Mouse (Mus musculus) MEL (cell line): ENCODE measurements around the gene Ankrd39. TPM values are rescaled to one million over a fixed set of nuclear protein-coding genes. Genes with fewer than 3 reads are reported as not detected.

Experiments used
- DNase-seq: peaks from one replicate; pipeline ENCODE4 v3.0.0; 2011; ENCODE audit warnings: low read depth, low spot score
- H3K27ac ChIP-seq: 2 replicates; pipeline ENCODE4 v1.5.1; 2012; ENCODE audit warnings: low read depth, mild to moderate bottlenecking, control low read depth, low read length, moderate library complexity; ENCODE audit not compliant: control insufficient read depth
- H3K27me3 ChIP-seq, 2 experiments: fragments of 150-350 bp in 1 of 2; sonication (generic) in 1 of 2; 2 replicates each; pipeline ENCODE4 v1.6.1; 2012; ENCODE audit warnings: low read length in 2 of 2, mild to moderate bottlenecking in 2 of 2, improper control_type of control experiment in 1 of 2, moderate library complexity in 1 of 2; ENCODE audit not compliant: insufficient read depth in 2 of 2, control insufficient read depth in 1 of 2
- H3K36me3 ChIP-seq, 2 experiments: 2 replicates each; pipeline ENCODE4 v1.6.1; 2012 to 2014; ENCODE audit warnings: low read length in 2 of 2, improper control_type of control experiment in 1 of 2, inconsistent platforms in 1 of 2, mild to moderate bottlenecking in 1 of 2; ENCODE audit not compliant: insufficient read depth in 2 of 2, control insufficient read depth in 1 of 2
- H3K4me1 ChIP-seq, 2 experiments: fragments of 150-350 bp in 1 of 2; sonication (generic) in 1 of 2; 2 replicates each; pipeline ENCODE4 v1.6.1; 2012; ENCODE audit warnings: low read length in 2 of 2, improper control_type of control experiment in 1 of 2, mild to moderate bottlenecking in 1 of 2; ENCODE audit not compliant: insufficient read depth in 2 of 2, control insufficient read depth in 1 of 2
- H3K4me3 ChIP-seq, 2 experiments: fragments of 150-350 bp in 1 of 2; sonication (generic) in 1 of 2; 2 replicates each; pipeline ENCODE4 v1.5.1; 2012; ENCODE audit warnings: low read depth in 2 of 2, low read length in 2 of 2, mild to moderate bottlenecking in 2 of 2, moderate library complexity in 2 of 2, control low read depth in 1 of 2, improper control_type of control experiment in 1 of 2; ENCODE audit not compliant: control insufficient read depth in 1 of 2, insufficient read depth in 1 of 2
- H3K79me2 ChIP-seq: 2 replicates; pipeline ENCODE4 v1.6.1; 2012; ENCODE audit warnings: mild to moderate bottlenecking, low read length, moderate library complexity; ENCODE audit not compliant: control insufficient read depth, poor library complexity, insufficient read depth
- H3K9ac ChIP-seq: 2 replicates; pipeline ENCODE4 v1.6.1; 2012; ENCODE audit warnings: low read depth, mild to moderate bottlenecking, control low read depth, low read length, moderate library complexity; ENCODE audit not compliant: control insufficient read depth, poor library complexity, severe bottlenecking
- H3K9me3 ChIP-seq: fragments of 150-350 bp; sonication (generic); replicated peaks from 2 replicates; pipeline ENCODE4 v1.6.1; 2012; ENCODE audit warnings: mild to moderate bottlenecking, low read length, improper control_type of control experiment, moderate library complexity; ENCODE audit not compliant: insufficient read depth
- CHD2 ChIP-seq: IDR thresholded peaks from 2 replicates; pipeline ENCODE4 v1.6.1; 2011; ENCODE audit warnings: low read length, improper control_type of control experiment
- CTCF ChIP-seq, 3 experiments: IDR thresholded peaks in 2 of 3; conservative IDR thresholded peaks in 1 of 3; 2 replicates each; pipeline ENCODE4 v1.5.1; 2011 to 2012; ENCODE audit warnings: low read length in 3 of 3, low read depth in 2 of 3, mild to moderate bottlenecking in 2 of 3, improper control_type of control experiment in 1 of 3, inconsistent platforms in 1 of 3, mixed read lengths in 1 of 3, moderate library complexity in 1 of 3; ENCODE audit not compliant: control insufficient read depth in 1 of 3, insufficient read depth in 1 of 3, poor library complexity in 1 of 3, severe bottlenecking in 1 of 3
- EP300 ChIP-seq, 2 experiments: IDR thresholded peaks; 2 replicates each; pipeline ENCODE4 v1.6.1; 2011; ENCODE audit warnings: improper control_type of control experiment in 2 of 2, low read length in 2 of 2, low read depth in 1 of 2, mild to moderate bottlenecking in 1 of 2
- ETS1 ChIP-seq: IDR thresholded peaks from 2 replicates; pipeline ENCODE4 v1.6.1; 2012; ENCODE audit warnings: low read depth, mild to moderate bottlenecking, inconsistent platforms, low read length, improper control_type of control experiment, moderate library complexity
- GATA1 ChIP-seq: IDR thresholded peaks from 2 replicates; pipeline ENCODE4 v1.6.1; 2011; ENCODE audit warnings: low read depth, low read length, improper control_type of control experiment
- HCFC1 ChIP-seq: IDR thresholded peaks from 2 replicates; pipeline ENCODE4 v1.6.1; 2012; ENCODE audit warnings: low read depth, mild to moderate bottlenecking, inconsistent platforms, low read length, improper control_type of control experiment, moderate library complexity
- KAT2A ChIP-seq: conservative IDR thresholded peaks from 2 replicates; pipeline ENCODE4 v1.6.1; 2012; ENCODE audit warnings: low read depth, low read length, improper control_type of control experiment, inconsistent platforms
- MAX ChIP-seq: IDR thresholded peaks from 2 replicates; pipeline ENCODE4 v1.6.1; 2011; ENCODE audit warnings: low read length, improper control_type of control experiment
- NELFE ChIP-seq: IDR thresholded peaks from 2 replicates; pipeline ENCODE4 v1.6.1; 2011; ENCODE audit warnings: low read depth, low read length, improper control_type of control experiment
- NRF1 ChIP-seq: IDR thresholded peaks from 2 replicates; pipeline ENCODE4 v1.6.1; 2014; ENCODE audit warnings: low read depth, mild to moderate bottlenecking, inconsistent platforms, low read length, improper control_type of control experiment, moderate library complexity; ENCODE audit not compliant: poor library complexity, insufficient read depth, severe bottlenecking
- RCOR1 ChIP-seq: IDR thresholded peaks from 2 replicates; pipeline ENCODE4 v1.6.1; 2012; ENCODE audit warnings: low read depth, mild to moderate bottlenecking, inconsistent platforms, low read length, improper control_type of control experiment
- SIN3A ChIP-seq: IDR thresholded peaks from 2 replicates; pipeline ENCODE4 v1.6.1; 2012; ENCODE audit warnings: low read length, improper control_type of control experiment, inconsistent platforms
- SMC3 ChIP-seq: IDR thresholded peaks from 2 replicates; pipeline ENCODE4 v1.6.1; 2011; ENCODE audit warnings: low read depth, low read length, improper control_type of control experiment
- TBP ChIP-seq: IDR thresholded peaks from 2 replicates; pipeline ENCODE4 v1.8.0; 2011; ENCODE audit warnings: low read depth, low read length, improper control_type of control experiment
- UBTF ChIP-seq: IDR thresholded peaks from 2 replicates; pipeline ENCODE4 v1.6.1; 2012; ENCODE audit warnings: low read depth, mild to moderate bottlenecking, inconsistent platforms, low read length, improper control_type of control experiment, moderate library complexity, borderline replicate concordance; ENCODE audit not compliant: insufficient read depth
- ZKSCAN1 ChIP-seq: IDR thresholded peaks from 2 replicates; pipeline ENCODE4 v1.6.1; 2012; ENCODE audit warnings: low read depth, mild to moderate bottlenecking, inconsistent platforms, low read length, improper control_type of control experiment, moderate library complexity
- polyA plus RNA-seq, 2 experiments: library from polyadenylated mRNA; stranded (reverse) in 1 of 2; unstranded in 1 of 2; fragments of >175 nt in 1 of 2; fragments of >200 nt in 1 of 2; gene quantifications; 2 replicates each; pipeline versions ENCODE4 v1.2.1 to v1.2.4; 2012; ENCODE audit warnings: low replicate concordance in 2 of 2, low read depth in 1 of 2; ENCODE audit not compliant: insufficient read length in 2 of 2, insufficient read depth in 1 of 2, missing spikeins in 1 of 2
- total RNA-seq: library from RNA; depleted of rRNA; stranded (reverse); fragments of 300-350 nt; gene quantifications from 2 replicates; pipeline ENCODE4 v1.2.3, GENCODE M21; 2012; rRNA removed

Ankrd39 gene
- total and polyA plus RNA-seq, 3 experiments, result 9.7 to 14.4 TPM; not detected in 1

DNA sequence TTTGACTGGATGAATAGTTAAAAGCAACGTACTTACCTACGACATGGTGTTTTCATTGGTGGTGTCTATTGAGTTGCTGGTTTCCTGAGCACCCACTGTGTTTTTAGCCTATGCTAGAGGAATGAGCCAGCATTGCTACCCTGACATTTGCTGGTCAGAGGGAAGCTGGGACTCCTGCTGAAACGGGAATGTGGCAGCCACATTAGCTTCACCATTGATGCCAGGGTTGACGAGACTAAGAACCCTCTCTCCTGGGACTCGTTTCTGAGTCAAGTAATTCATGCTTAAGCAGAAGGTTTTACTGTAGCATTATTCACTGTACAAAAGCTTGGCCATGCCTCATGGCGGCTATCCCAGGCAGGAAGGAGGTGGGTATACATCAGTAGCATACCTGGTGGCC is 57.6 kb downstream of the Ankrd39 start:
- TF ChIP-seq UBTF (no peak), ZKSCAN1 (no peak), KAT2A (no peak), SMC3 (no peak), CHD2 (no peak), EP300 (IDR thresholded peaks at IDR 0.05; ENCODE audit: low read depth in 1 of 2, low read length in 2 of 2) (no peak), HCFC1 (no peak), NELFE (no peak), CTCF (IDR thresholded peaks at IDR 0.05 in 2 of 3, conservative IDR thresholded peaks at IDR 0.05 in 1 of 3; ENCODE audit: control insufficient read depth in 1 of 3, insufficient read depth in 1 of 3, low read depth in 2 of 3, low read length in 3 of 3, poor library complexity in 1 of 3, severe bottlenecking in 1 of 3) (no peak), MAX (no peak), ETS1 (no peak), TBP (no peak), RCOR1 (no peak), SIN3A (no peak), GATA1 (no peak), NRF1 (no peak)
- Histone ChIP-seq H3K9ac (no peak overlapping the region), H3K27me3 (no peaks in the 10 kb centered on the region), H3K4me3 (no peak overlapping the region), H3K27ac (no peak overlapping the region), H3K79me2 (no peaks in the 10 kb centered on the region), H3K9me3 (no peaks in the 10 kb centered on the region), H3K4me1 (no peaks in the 10 kb centered on the region), H3K36me3 (no peaks in the 10 kb centered on the region)
- no peak for DNase-seq

Other genes with a start within 250 kb of the Ankrd39 start
- 4.2 and 6.4 TPM in 2 replicates for gene Arid5a, start 239.7 kb downstream of the Ankrd39 start, total RNA-seq
- gene Arid5a, start 239.7 kb downstream of the Ankrd39 start, polyA plus RNA-seq, result 1 to 10 TPM in 1 of 2 experiments, not detected in 1; 9.0 TPM
- gene Kansl3, start 178.3 kb downstream of the Ankrd39 start, total RNA-seq, result 26.4 and 29.0 TPM in 2 replicates
- 10 to 100 TPM; 45.6 to 55.4 TPM for gene Kansl3, start 178.3 kb downstream of the Ankrd39 start, polyA plus RNA-seq
- gene Fer1l5, start 175.2 kb downstream of the Ankrd39 start, total RNA-seq, result 0.13 TPM in 1 of 2 replicates, not detected in the other
- 1 to 10 TPM in 1 of 2 experiments, not detected in 1; 2.3 TPM for gene Fer1l5, start 175.2 kb downstream of the Ankrd39 start, polyA plus RNA-seq
- gene Lman2l, start 102.2 kb downstream of the Ankrd39 start, total RNA-seq, result 6.1 and 7.0 TPM in 2 replicates
- 10 to 100 TPM in 1 of 2 experiments, not detected in 1; 19.7 TPM for gene Lman2l, start 102.2 kb downstream of the Ankrd39 start, polyA plus RNA-seq
- 7.8 and 8.1 TPM in 2 replicates for gene Cnnm4, start 75.8 kb downstream of the Ankrd39 start, total RNA-seq
- gene Cnnm4, start 75.8 kb downstream of the Ankrd39 start, polyA plus RNA-seq, result 1 to 10 TPM in 1 of 2 experiments, not detected in 1; 8.5 TPM
- gene Cnnm3, start 35.6 kb downstream of the Ankrd39 start, total RNA-seq, result 3.8 and 4.2 TPM in 2 replicates
- gene Cnnm3, start 35.6 kb downstream of the Ankrd39 start, polyA plus RNA-seq, result 1 to 10 TPM in 1 of 2 experiments, not detected in 1; 9.9 TPM
- 2.0 and 2.9 TPM in 2 replicates for gene Ankrd23, start 10.6 kb downstream of the Ankrd39 start, total RNA-seq
- gene Ankrd23, start 10.6 kb downstream of the Ankrd39 start, polyA plus RNA-seq, result 1 to 10 TPM in 1 of 2 experiments, not detected in 1; 3.7 TPM
- gene Gm42417, start 8.0 kb downstream of the Ankrd39 start, total RNA-seq, result not detected in 2 replicates
- under 1 TPM in 1 of 2 experiments, not detected in 1; 0.74 TPM for gene Gm42417, start 8.0 kb downstream of the Ankrd39 start, polyA plus RNA-seq
- 0.19 and 0.33 TPM in 2 replicates for gene Sema4c, start 10.9 kb upstream of the Ankrd39 start, total RNA-seq
- 1 to 10 TPM in 1 of 2 experiments, not detected in 1; 1.4 TPM for gene Sema4c, start 10.9 kb upstream of the Ankrd39 start, polyA plus RNA-seq
- 0.19 and 0.33 TPM in 2 replicates for gene Fam178b, start 135.7 kb upstream of the Ankrd39 start, total RNA-seq
- gene Fam178b, start 135.7 kb upstream of the Ankrd39 start, polyA plus RNA-seq, result under 1 TPM in 1 of 2 experiments, not detected in 1; 0.29 TPM
- 498 and 541 TPM in 2 replicates for gene Cox5b, start 144.0 kb upstream of the Ankrd39 start, total RNA-seq
- gene Cox5b, start 144.0 kb upstream of the Ankrd39 start, polyA plus RNA-seq, result 1,000 to 10,000 TPM in 1 of 2 experiments, not detected in 1; 1,152 TPM
- gene 4933424G06Rik, start 162.7 kb upstream of the Ankrd39 start, total RNA-seq, result not detected in 2 replicates
- not detected for gene 4933424G06Rik, start 162.7 kb upstream of the Ankrd39 start, polyA plus RNA-seq
- 71.0 and 86.1 TPM in 2 replicates for gene Actr1b, start 167.0 kb upstream of the Ankrd39 start, total RNA-seq
- 100 to 1,000 TPM in 1 of 2 experiments, not detected in 1; 106 TPM for gene Actr1b, start 167.0 kb upstream of the Ankrd39 start, polyA plus RNA-seq
- not detected in 2 replicates for gene Zap70, start 214.4 kb upstream of the Ankrd39 start, total RNA-seq
- gene Zap70, start 214.4 kb upstream of the Ankrd39 start, polyA plus RNA-seq, result not detected